Mouse (Mus musculus) midbrain, embryonic 16.5 days (tissue): ENCODE data around the gene Slco3a1. TPM values are rescaled to one million over a fixed set of nuclear protein-coding genes. Genes with fewer than 3 reads are reported as not detected.

Source experiments
- ATAC-seq: fragments of 200-750 bp; cut with Nextera tagmentation; 2 replicates; pipeline ENCODE4 v1.8.0; 2017; ENCODE audit warnings: moderate TSS enrichment
- H3K27ac ChIP-seq: fragments of 300-500 bp; sonication (generic); 2 replicates; pipeline ENCODE4 v1.5.1; 2014; ENCODE audit warnings: mild to moderate bottlenecking, low read length, mixed read lengths
- H3K27me3 ChIP-seq: fragments of 300-500 bp; sonication (generic); 2 replicates; pipeline ENCODE4 v1.6.1; 2014; ENCODE audit warnings: low read depth, low read length, mixed read lengths; ENCODE audit not compliant: control insufficient read depth, insufficient read depth
- H3K36me3 ChIP-seq: fragments of 300-500 bp; sonication (generic); 2 replicates; pipeline ENCODE4 v1.6.1; 2014; ENCODE audit warnings: mild to moderate bottlenecking, low read length, moderate library complexity, mixed read lengths; ENCODE audit not compliant: control insufficient read depth, insufficient read depth
- H3K4me1 ChIP-seq: fragments of 300-500 bp; sonication (generic); 2 replicates; pipeline ENCODE4 v1.6.1; 2014; ENCODE audit warnings: mild to moderate bottlenecking, low read length, mixed read lengths; ENCODE audit not compliant: control insufficient read depth, insufficient read depth
- H3K4me2 ChIP-seq: fragments of 300-500 bp; sonication (generic); 2 replicates; pipeline ENCODE4 v1.6.1; 2014; ENCODE audit warnings: mild to moderate bottlenecking, low read length, mixed read lengths
- H3K4me3 ChIP-seq: fragments of 300-500 bp; sonication (generic); 2 replicates; pipeline ENCODE4 v1.5.1; 2014; ENCODE audit warnings: low read depth, mild to moderate bottlenecking, low read length, moderate library complexity, mixed read lengths
- H3K9ac ChIP-seq: fragments of 300-500 bp; sonication (generic); 2 replicates; pipeline ENCODE4 v1.6.1; 2014; ENCODE audit warnings: low read depth, low read length, mixed read lengths
- H3K9me3 ChIP-seq: fragments of 300-500 bp; sonication (generic); replicated peaks from 2 replicates; pipeline ENCODE4 v1.6.1; 2014; ENCODE audit warnings: mild to moderate bottlenecking, low read length, mixed read lengths; ENCODE audit not compliant: control insufficient read depth, poor library complexity, severe bottlenecking
- WGBS: fragments of 180-500 bp; shearing (Covaris S2); extraction: QIAGEN DNeasy Blood & Tissue Kit; methylation state at CpG from one replicate; pipeline ENCODE4 v1.1.7; 2014; 5-methylcytosine and 5-hydroxymethylcytosine counted together
- polyA plus RNA-seq: library from polyadenylated mRNA; unstranded; fragments of >200 nt; fragmentation: Nextera tagmentation; extraction: Ambion mirVana; gene quantifications from 2 replicates; pipeline ENCODE4 v1.2.1, GENCODE M21; 2015

Slco3a1 gene
- polyA plus RNA-seq, 1 experiment from 2014 or later = 27.2 TPM

DNA sequence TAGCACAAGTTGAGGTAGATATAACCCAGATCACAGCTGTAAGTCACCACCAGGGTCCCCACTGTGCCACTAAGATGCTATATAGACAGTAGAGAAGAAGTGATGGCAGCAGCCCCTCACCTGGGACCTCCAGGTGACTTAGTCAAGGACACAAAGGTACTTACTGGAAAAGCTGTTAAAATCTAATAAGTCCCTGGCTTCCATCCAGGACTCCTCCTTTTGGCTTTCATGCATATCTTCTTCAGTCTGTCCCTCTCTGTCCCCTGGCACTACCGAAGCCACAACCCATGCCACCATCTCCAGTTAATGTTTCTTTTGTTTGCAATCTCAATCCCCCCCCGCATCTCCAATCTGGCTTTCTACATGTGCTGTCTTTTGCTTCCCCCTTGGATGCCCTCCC, 131.8 kb downstream of the Slco3a1 start:
- no peak overlapping the region for H3K4me2 ChIP-seq
- 84% methylated on average over 2 of the region's 2 CpGs for WGBS
- H3K27me3 ChIP-seq = no peaks in the 10 kb centered on the region
- peaks cover 8% of the 10 kb centered on the region for H3K4me1 ChIP-seq
- no peak for ATAC-seq
- H3K36me3 ChIP-seq = no peaks in the 10 kb centered on the region
- no peak overlapping the region for H3K9ac ChIP-seq
- H3K27ac ChIP-seq = no peak overlapping the region
- no peaks in the 10 kb centered on the region for H3K9me3 ChIP-seq
- H3K4me3 ChIP-seq = no peak overlapping the region

- H3K4me1 ChIP-seq = peaks cover 8% of the 10 kb centered on the region
- no peak overlapping the region for H3K4me2 ChIP-seq
- no peaks in the 10 kb centered on the region for H3K36me3 ChIP-seq
- H3K4me3 ChIP-seq = no peak overlapping the region
- 0 out of 2 replicates have a peak overlapping the region, but pooled peaks have one; percentile 43 for H3K27ac ChIP-seq
- H3K9ac ChIP-seq = no peak overlapping the region
- WGBS = 61% methylated on average over 13 of the region's 13 CpGs
- H3K27me3 ChIP-seq = no peaks in the 10 kb centered on the region
- no peaks in the 10 kb centered on the region for H3K9me3 ChIP-seq
- ATAC-seq = peak; percentile 53; the same call in 1 of the 2 replicates
These were observed 132.6 kb downstream of the Slco3a1 start for GRCm38 (mm10) chr7:74422002-74422401.

DNA sequence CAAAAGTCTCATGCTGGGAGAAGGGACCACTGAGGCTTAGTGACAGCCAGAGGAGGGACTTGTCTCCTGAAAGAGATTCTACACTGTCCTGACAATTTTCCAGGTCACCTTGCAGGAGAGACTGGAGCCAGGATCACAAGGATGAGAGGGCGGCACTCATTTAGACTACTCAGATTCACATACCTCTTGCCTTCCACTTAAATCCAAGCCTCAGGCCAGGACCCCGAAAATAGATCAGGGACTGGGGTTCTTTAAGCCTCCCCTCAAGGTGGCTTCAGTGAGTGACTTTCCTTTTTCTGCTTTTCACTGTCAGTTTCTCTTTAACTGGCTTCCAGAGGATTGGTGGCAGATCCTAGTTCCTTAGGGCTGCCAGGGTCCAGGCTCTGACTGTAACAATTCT, 133.0 kb downstream of the Slco3a1 start:
- Histone ChIP-seq H3K9me3 (no peaks in the 10 kb centered on the region), H3K27ac (peak overlapping the region; percentile 43; the same call in 1 of the 2 replicates), H3K4me1 (peaks cover 8% of the 10 kb centered on the region), H3K27me3 (no peaks in the 10 kb centered on the region), H3K9ac (no peak overlapping the region), H3K36me3 (no peaks in the 10 kb centered on the region), H3K4me3 (no peak overlapping the region), H3K4me2 (no peak overlapping the region)
- ATAC-seq = no peak
- 58% methylated on average over 2 of the region's 2 CpGs for WGBS

DNA sequence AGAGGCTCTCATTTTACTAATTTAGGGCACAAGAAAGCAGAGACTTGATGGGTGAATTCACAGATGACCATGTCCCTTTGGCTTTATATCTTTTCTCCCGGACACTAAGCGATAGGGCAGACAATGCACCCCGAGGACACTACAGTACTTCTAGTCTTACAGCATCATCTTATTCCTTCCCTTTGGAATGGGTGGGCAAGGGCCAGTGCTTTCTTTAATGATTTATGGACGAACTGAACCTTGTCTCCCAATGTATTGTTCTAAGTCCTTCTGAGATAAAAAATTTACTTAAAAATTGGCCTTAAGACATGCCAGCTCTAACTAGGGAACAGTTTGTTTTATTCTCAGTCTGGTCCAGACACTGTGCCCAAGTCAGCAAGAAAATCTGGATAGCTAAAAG, 134.9 kb downstream of the Slco3a1 start:
- no peaks in the 10 kb centered on the region for H3K36me3 ChIP-seq
- no peak overlapping the region for H3K9ac ChIP-seq
- WGBS = 90% methylated on average over 4 of the region's 4 CpGs
- H3K9me3 ChIP-seq = no peaks in the 10 kb centered on the region
- H3K4me2 ChIP-seq = no peak overlapping the region
- H3K27ac ChIP-seq = no peak overlapping the region
- peaks cover 8% of the 10 kb centered on the region for H3K4me1 ChIP-seq
- H3K27me3 ChIP-seq = no peaks in the 10 kb centered on the region
- no peak for ATAC-seq
- no peak overlapping the region for H3K4me3 ChIP-seq

- Histone ChIP-seq H3K4me3 (no peak overlapping the region), H3K4me1 (peaks cover 7% of the 10 kb centered on the region; the same call in 1 of the 2 replicates), H3K9ac (no peak overlapping the region), H3K9me3 (no peaks in the 10 kb centered on the region), H3K4me2 (no peak overlapping the region), H3K36me3 (no peaks in the 10 kb centered on the region), H3K27me3 (no peaks in the 10 kb centered on the region), H3K27ac (no peak overlapping the region)
- no peak for ATAC-seq
- 92% methylated on average over 6 of the region's 6 CpGs for WGBS
These were observed 137.6 kb downstream of the Slco3a1 start for GRCm38 (mm10) chr7:74417009-74417408.

GRCm38 (mm10) chr7:74415241-74415640, 139.3 kb downstream of the Slco3a1 start:
- no peaks in the 10 kb centered on the region for H3K36me3 ChIP-seq
- no peak for ATAC-seq
- no peak overlapping the region for H3K4me2 ChIP-seq
- H3K27ac ChIP-seq = no peak overlapping the region
- WGBS = 97% methylated on average over 6 of the region's 6 CpGs
- no peak overlapping the region for H3K9ac ChIP-seq
- H3K4me3 ChIP-seq = no peak overlapping the region
- no peaks in the 10 kb centered on the region for H3K27me3 ChIP-seq
- H3K9me3 ChIP-seq = no peaks in the 10 kb centered on the region
- peaks cover 7% of the 10 kb centered on the region; the same call in 1 of the 2 replicates for H3K4me1 ChIP-seq

GRCm38 (mm10) chr7:74413738-74414716, 140.6 kb downstream of the Slco3a1 start:
- no peaks in the 10 kb centered on the region for H3K27me3 ChIP-seq
- H3K36me3 ChIP-seq = no peaks in the 10 kb centered on the region
- H3K4me3 ChIP-seq = no peak overlapping the region
- no peak overlapping the region for H3K27ac ChIP-seq
- WGBS = 51% methylated on average over 9 of the region's 9 CpGs
- H3K9me3 ChIP-seq = no peaks in the 10 kb centered on the region
- peaks cover 7% of the 10 kb centered on the region; the same call in 1 of the 2 replicates for H3K4me1 ChIP-seq
- peak; percentile 48; the same call in 1 of the 2 replicates for ATAC-seq
- no peak overlapping the region for H3K4me2 ChIP-seq
- H3K9ac ChIP-seq = no peak overlapping the region

GRCm38 (mm10) chr7:74408601-74409323, 145.8 kb downstream of the Slco3a1 start:
- H3K36me3 ChIP-seq = no peaks in the 10 kb centered on the region
- peak overlapping the region; percentile 14; the same call in 1 of the 2 replicates for H3K4me2 ChIP-seq
- peaks cover 12% of the 10 kb centered on the region for H3K4me1 ChIP-seq
- no peak overlapping the region for H3K9ac ChIP-seq
- H3K4me3 ChIP-seq = no peak overlapping the region
- no peaks in the 10 kb centered on the region for H3K9me3 ChIP-seq
- 44% methylated on average over 13 of the region's 13 CpGs for WGBS
- ATAC-seq = peak; percentile 28; the same call in 1 of the 2 replicates
- peak overlapping the region; percentile 33; the same call in 1 of the 2 replicates for H3K27ac ChIP-seq
- no peaks in the 10 kb centered on the region for H3K27me3 ChIP-seq
